Mouse (Mus musculus): Measurements from ENCODE around the gene Olfr298. TPM values are rescaled to one million over a fixed set of nuclear protein-coding genes. Genes with fewer than 3 reads are reported as not detected.

The Olfr298 gene
- polyA plus RNA-seq (2015; fragmentation: Nextera tagmentation; extraction: Ambion mirVana) = not detected in 2 replicates

GRCm38 (mm10) chr7:86492384-86492783, at the start of gene Olfr298:
Olfr298 (minus strand) TSS chr7:86492484.
- Histone ChIP-seq H3K27ac (replicated peaks) (no peak within 1 kb of the TSS), H3K4me2 (no peak within 1 kb of the TSS), H3K4me1 (replicated peaks) (no peaks in the 10 kb centered on the region), H3K9ac (no peak within 1 kb of the TSS), H3K9me3 (replicated peaks) (no peaks in the 10 kb centered on the region), H3K36me3 (replicated peaks) (no peaks in the 10 kb centered on the region), H3K27me3 (no peaks in the 10 kb centered on the region), H3K4me3 (replicated peaks) (no peak within 1 kb of the TSS)
- no peak for ATAC-seq (ENCODE audit: insufficient read depth)
- 61% methylated on average over 1 of the region's 1 CpGs for WGBS (ENCODE audit: insufficient replicate concordance)

GRCm38 (mm10) chr7:86519668-86520067, 27.4 kb upstream of the Olfr298 start, which contains the start of gene Olfr297:
Olfr297 (plus strand) TSS chr7:86519968.
- no peaks in the 10 kb centered on the region for H3K9me3 ChIP-seq (replicated peaks)
- no peak within 1 kb of the TSS for H3K27ac ChIP-seq (replicated peaks)
- no peak within 1 kb of the TSS for H3K4me2 ChIP-seq
- no peaks in the 10 kb centered on the region for H3K36me3 ChIP-seq (replicated peaks)
- H3K27me3 ChIP-seq = no peaks in the 10 kb centered on the region
- no peaks in the 10 kb centered on the region for H3K4me1 ChIP-seq (replicated peaks)
- H3K9ac ChIP-seq = no peak within 1 kb of the TSS
- ATAC-seq (ENCODE audit: insufficient read depth) = no peak
- no peak within 1 kb of the TSS for H3K4me3 ChIP-seq (replicated peaks)

GRCm38 (mm10) chr7:86459621-86460020, 32.7 kb downstream of the Olfr298 start, which contains the start of gene Olfr299:
Olfr299 (plus strand) TSS chr7:86459921.
- H3K4me2 ChIP-seq = no peak within 1 kb of the TSS
- H3K9ac ChIP-seq = no peak within 1 kb of the TSS
- no peak within 1 kb of the TSS for H3K4me3 ChIP-seq (replicated peaks)
- H3K36me3 ChIP-seq (replicated peaks) = no peaks in the 10 kb centered on the region
- H3K9me3 ChIP-seq (replicated peaks) = no peaks in the 10 kb centered on the region
- no peaks in the 10 kb centered on the region for H3K27me3 ChIP-seq
- ATAC-seq (ENCODE audit: insufficient read depth) = no peak
- WGBS (ENCODE audit: insufficient replicate concordance) = 48% methylated on average over 1 of the region's 1 CpGs
- H3K4me1 ChIP-seq (replicated peaks) = no peaks in the 10 kb centered on the region
- no peak within 1 kb of the TSS for H3K27ac ChIP-seq (replicated peaks)

Other genes with a start within 250 kb of the Olfr298 start
- not detected in 2 replicates for gene Vmn2r76, start 246.2 kb downstream of the Olfr298 start, polyA plus RNA-seq (2015; fragmentation: Nextera tagmentation; extraction: Ambion mirVana)
- gene Olfr310, start 215.3 kb downstream of the Olfr298 start, polyA plus RNA-seq (2015; fragmentation: Nextera tagmentation; extraction: Ambion mirVana) = not detected in 2 replicates
- gene Olfr309, start 178.8 kb downstream of the Olfr298 start, polyA plus RNA-seq (2015; fragmentation: Nextera tagmentation; extraction: Ambion mirVana) = not detected in 2 replicates
- gene Olfr308, start 166.9 kb downstream of the Olfr298 start, polyA plus RNA-seq (2015; fragmentation: Nextera tagmentation; extraction: Ambion mirVana) = not detected in 2 replicates
- gene Olfr307, start 154.9 kb downstream of the Olfr298 start, polyA plus RNA-seq (2015; fragmentation: Nextera tagmentation; extraction: Ambion mirVana) = not detected in 2 replicates
- gene Olfr305, start 125.6 kb downstream of the Olfr298 start, polyA plus RNA-seq (2015; fragmentation: Nextera tagmentation; extraction: Ambion mirVana) = not detected in 2 replicates
- gene Olfr304, start 105.8 kb downstream of the Olfr298 start, polyA plus RNA-seq (2015; fragmentation: Nextera tagmentation; extraction: Ambion mirVana) = not detected in 2 replicates
- gene Olfr303, start 94.7 kb downstream of the Olfr298 start, polyA plus RNA-seq (2015; fragmentation: Nextera tagmentation; extraction: Ambion mirVana) = not detected in 2 replicates
- gene Olfr301, start 88.6 kb downstream of the Olfr298 start, polyA plus RNA-seq (2015; fragmentation: Nextera tagmentation; extraction: Ambion mirVana) = not detected in 2 replicates
- gene Olfr299, start 32.6 kb downstream of the Olfr298 start, polyA plus RNA-seq (2015; fragmentation: Nextera tagmentation; extraction: Ambion mirVana) = not detected in 2 replicates
- gene Olfr297, start 27.5 kb upstream of the Olfr298 start, polyA plus RNA-seq (2015; fragmentation: Nextera tagmentation; extraction: Ambion mirVana) = not detected in 2 replicates
- gene Olfr295, start 91.4 kb upstream of the Olfr298 start, polyA plus RNA-seq (2015; fragmentation: Nextera tagmentation; extraction: Ambion mirVana) = not detected in 2 replicates
- not detected in 2 replicates for gene Olfr294, start 124.2 kb upstream of the Olfr298 start, polyA plus RNA-seq (2015; fragmentation: Nextera tagmentation; extraction: Ambion mirVana)
- gene Olfr293, start 156.6 kb upstream of the Olfr298 start, polyA plus RNA-seq (2015; fragmentation: Nextera tagmentation; extraction: Ambion mirVana) = not detected in 2 replicates
- gene Olfr292, start 195.8 kb upstream of the Olfr298 start, polyA plus RNA-seq (2015; fragmentation: Nextera tagmentation; extraction: Ambion mirVana) = not detected in 2 replicates